Mouse (Mus musculus) megakaryocyte progenitor cell, adult 5-6 weeks (primary cell): Measurements from ENCODE around the gene Ush2a. TPM values are rescaled to one million over a fixed set of nuclear protein-coding genes. Genes with fewer than 3 reads are reported as not detected.

Source experiments
- ATAC-seq: replicated peaks from 2 replicates; pipeline ENCODE4 v1.8.0; 2016; ENCODE audit warnings: mild to moderate bottlenecking, moderate TSS enrichment, inconsistent platforms; ENCODE audit not compliant: poor library complexity
- total RNA-seq, 2 experiments: library from RNA; stranded (forward) in 1 of 2; stranded (reverse) in 1 of 2; fragments of 157-497, 149-512 nt in 1 of 2; fragments of 200-1000 nt in 1 of 2; gene quantifications; 2 replicates each; pipeline versions ENCODE4 v1.2.3 to v1.2.4; 2015 to 2017

Gene Ush2a
- total RNA-seq, 2 experiments from 2014 or later, result not detected

- ATAC-seq, result no peak
Measured at GRCm38 (mm10) chr1:188852776-188853175, 591.0 kb downstream of the Ush2a start.

GRCm38 (mm10) chr1:188854240-188854639 is 592.4 kb downstream of the Ush2a start:
- ATAC-seq, result no peak

- no peak for ATAC-seq
Measured at GRCm38 (mm10) chr1:188855034-188855433, 593.2 kb downstream of the Ush2a start.

- no peak for ATAC-seq
Measured at GRCm38 (mm10) chr1:188859718-188860117, 597.9 kb downstream of the Ush2a start.

- no peak for ATAC-seq
Measured at GRCm38 (mm10) chr1:188865881-188866280, 604.1 kb downstream of the Ush2a start.

GRCm38 (mm10) chr1:188866515-188866914 is 604.7 kb downstream of the Ush2a start:
- no peak for ATAC-seq

- ATAC-seq, result no peak
Measured at GRCm38 (mm10) chr1:188878531-188879055, 616.8 kb downstream of the Ush2a start.

GRCm38 (mm10) chr1:188896906-188897551 is 635.2 kb downstream of the Ush2a start:
- ATAC-seq, result no peak

GRCm38 (mm10) chr1:188904091-188904490 is 642.3 kb downstream of the Ush2a start:
- ATAC-seq, result no peak

- no peak for ATAC-seq
Measured at GRCm38 (mm10) chr1:188906175-188906574, 644.4 kb downstream of the Ush2a start.

GRCm38 (mm10) chr1:188910656-188911055 is 648.8 kb downstream of the Ush2a start:
- no peak for ATAC-seq

- ATAC-seq, result no peak
Measured at GRCm38 (mm10) chr1:188919946-188920345, 658.1 kb downstream of the Ush2a start.

GRCm38 (mm10) chr1:188937246-188937780 is 675.5 kb downstream of the Ush2a start:
- ATAC-seq, result no peak

- ATAC-seq, result no peak
Measured at GRCm38 (mm10) chr1:188945326-188945725, 683.5 kb downstream of the Ush2a start.

GRCm38 (mm10) chr1:188946849-188947248 is 685.0 kb downstream of the Ush2a start:
- ATAC-seq, result no peak

- peak; percentile 61 for ATAC-seq
Measured at GRCm38 (mm10) chr1:188947794-188948193, 686.0 kb downstream of the Ush2a start.

GRCm38 (mm10) chr1:188948276-188948675 is 686.5 kb downstream of the Ush2a start:
- peak; percentile 49 for ATAC-seq

- no peak for ATAC-seq
Measured at GRCm38 (mm10) chr1:188951091-188951490, 689.3 kb downstream of the Ush2a start.

GRCm38 (mm10) chr1:188952501-188952900 is 690.7 kb downstream of the Ush2a start:
- ATAC-seq, result no peak

- ATAC-seq, result peak; percentile 75
Measured at GRCm38 (mm10) chr1:188973078-188973477, 711.3 kb downstream of the Ush2a start.

GRCm38 (mm10) chr1:188973926-188974325 is 712.1 kb downstream of the Ush2a start:
- no peak for ATAC-seq

- ATAC-seq, result peak; percentile 98
Measured at GRCm38 (mm10) chr1:188980050-188980449, 718.2 kb downstream of the Ush2a start.

GRCm38 (mm10) chr1:188993218-188993617 is 731.4 kb downstream of the Ush2a start:
- peak; percentile 80 for ATAC-seq
